Mouse (Mus musculus) WW6 (cell line): Measurements from ENCODE around the gene Lrrc61.

Experiments used
- DNase-seq: peaks from one replicate; pipeline ENCODE4 v3.0.0-alpha.2; 2013; ENCODE audit warnings: low read depth, low spot score

Gene Lrrc61

GRCm38 (mm10) chr6:48591871-48592270 is 37.3 kb downstream of the Lrrc61 start:
- no peak for DNase-seq

- DNase-seq: peak; percentile 42
These were observed 38.8 kb downstream of the Lrrc61 start, which contains the start of the genes Repin1 and Gm44965 for GRCm38 (mm10) chr6:48593158-48594042. TSS of gene Repin1 (plus strand) at chr6:48593883. TSS of gene Gm44965 (plus strand) at chr6:48593941.

- DNase-seq: peak; percentile 20
These were observed 39.6 kb downstream of the Lrrc61 start for GRCm38 (mm10) chr6:48594043-48594738.

- no peak for DNase-seq
These were observed 40.7 kb downstream of the Lrrc61 start for GRCm38 (mm10) chr6:48595278-48595677.

GRCm38 (mm10) chr6:48596545-48597232 is 42.1 kb downstream of the Lrrc61 start:
- DNase-seq: no peak

GRCm38 (mm10) chr6:48597233-48597625 is 42.6 kb downstream of the Lrrc61 start:
- no peak for DNase-seq

GRCm38 (mm10) chr6:48600594-48600993 is 46.0 kb downstream of the Lrrc61 start:
- no peak for DNase-seq

- DNase-seq: no peak
These were observed 46.9 kb downstream of the Lrrc61 start, which contains the start of gene Zfp775 for GRCm38 (mm10) chr6:48601271-48602079. TSS of gene Zfp775 (plus strand) at chr6:48602063.

- no peak for DNase-seq
These were observed 47.6 kb downstream of the Lrrc61 start for GRCm38 (mm10) chr6:48602080-48602741.

GRCm38 (mm10) chr6:48608124-48608523 is 53.5 kb downstream of the Lrrc61 start:
- no peak for DNase-seq

- DNase-seq: no peak
These were observed 54.9 kb downstream of the Lrrc61 start for GRCm38 (mm10) chr6:48609512-48609911.

GRCm38 (mm10) chr6:48610657-48611056 is 56.1 kb downstream of the Lrrc61 start:
- no peak for DNase-seq

- no peak for DNase-seq
These were observed 58.9 kb downstream of the Lrrc61 start for GRCm38 (mm10) chr6:48613464-48613863.

GRCm38 (mm10) chr6:48614756-48615155 is 60.2 kb downstream of the Lrrc61 start:
- no peak for DNase-seq

- no peak for DNase-seq
These were observed 65.4 kb downstream of the Lrrc61 start for GRCm38 (mm10) chr6:48620031-48620430.
